Mouse (Mus musculus) heart, embryonic 14.5 days (tissue): Measurements from ENCODE around the gene Vamp9. TPM values are rescaled to one million over a fixed set of nuclear protein-coding genes. Genes with fewer than 3 reads are reported as not detected.

Experiments used
- ATAC-seq: fragments of 200-750 bp; cut with Nextera tagmentation; 2 replicates; pipeline ENCODE4 v1.8.0; 2017; ENCODE audit warnings: low read depth, moderate TSS enrichment; ENCODE audit not compliant: insufficient number of reproducible peaks, insufficient read depth, low FRiP score
- H3K27ac ChIP-seq, 2 experiments: fragments of 200-500 bp in 1 of 2; fragments of 300-500 bp in 1 of 2; sonication (generic) in 1 of 2; replicated peaks in 1 of 2; 2 replicates each; pipeline ENCODE4 v1.5.1; 2012 to 2014; ENCODE audit warnings: low read depth in 2 of 2, low read length in 2 of 2, control low read depth in 1 of 2, mild to moderate bottlenecking in 1 of 2, mixed read lengths in 1 of 2; ENCODE audit not compliant: control insufficient read depth in 1 of 2, insufficient read depth in 1 of 2
- H3K27me3 ChIP-seq: fragments of 300-500 bp; sonication (generic); 2 replicates; pipeline ENCODE4 v1.6.1; 2014; ENCODE audit warnings: mild to moderate bottlenecking, low read length, control low read depth; ENCODE audit not compliant: control insufficient read depth, insufficient read depth
- H3K36me3 ChIP-seq: fragments of 300-500 bp; sonication (generic); 2 replicates; pipeline ENCODE4 v1.6.1; 2014; ENCODE audit warnings: mild to moderate bottlenecking, control low read depth, low read length, mixed read lengths; ENCODE audit not compliant: control insufficient read depth, insufficient read depth
- H3K4me1 ChIP-seq, 2 experiments: fragments of 200-500 bp in 1 of 2; fragments of 300-500 bp in 1 of 2; sonication (generic) in 1 of 2; 2 replicates each; pipeline ENCODE4 v1.6.1; 2012 to 2014; ENCODE audit warnings: low read length in 2 of 2, control low read depth in 1 of 2, mixed read lengths in 1 of 2; ENCODE audit not compliant: control insufficient read depth in 2 of 2, insufficient read depth in 2 of 2
- H3K4me2 ChIP-seq: fragments of 300-500 bp; sonication (generic); 2 replicates; pipeline ENCODE4 v1.6.1; 2014; ENCODE audit warnings: mild to moderate bottlenecking, low read length
- H3K4me3 ChIP-seq, 2 experiments: fragments of 200-500 bp in 1 of 2; fragments of 300-500 bp in 1 of 2; sonication (generic) in 1 of 2; 2 replicates each; pipeline ENCODE4 v1.5.1; 2012 to 2014; ENCODE audit warnings: low read length in 2 of 2, mild to moderate bottlenecking in 2 of 2, control low read depth in 1 of 2, low read depth in 1 of 2, moderate library complexity in 1 of 2; ENCODE audit not compliant: control insufficient read depth in 1 of 2, insufficient read depth in 1 of 2
- H3K9ac ChIP-seq: fragments of 300-500 bp; sonication (generic); 2 replicates; pipeline ENCODE4 v1.6.1; 2014; ENCODE audit warnings: mild to moderate bottlenecking, low read length
- H3K9me3 ChIP-seq: fragments of 300-500 bp; sonication (generic); 2 replicates; pipeline ENCODE4 v1.6.1; 2016; ENCODE audit warnings: low read length, control low read depth; ENCODE audit not compliant: control insufficient read depth
- WGBS: fragments of 180-500 bp; shearing (Covaris S2); extraction: QIAGEN DNeasy Blood & Tissue Kit; methylation state at CpG from one replicate; pipeline ENCODE4 v1.1.7; 2014; 5-methylcytosine and 5-hydroxymethylcytosine counted together
- polyA plus RNA-seq: library from polyadenylated mRNA; unstranded; fragments of >200 nt; fragmentation: Nextera tagmentation; extraction: Ambion mirVana; gene quantifications from 2 replicates; pipeline ENCODE4 v1.2.1, GENCODE M21; 2014

Gene Vamp9
- polyA plus RNA-seq, 1 experiment from 2014 or later, result 0.96 TPM

- 76% methylated on average over 9 of the region's 9 CpGs for WGBS
- no peak overlapping the region for H3K4me2 ChIP-seq
- no peak overlapping the region for H3K4me3 ChIP-seq
- H3K4me1 ChIP-seq, result no peaks in the 10 kb centered on the region
- H3K9me3 ChIP-seq, result no peaks in the 10 kb centered on the region
- no peak overlapping the region for H3K9ac ChIP-seq
- no peaks in the 10 kb centered on the region for H3K36me3 ChIP-seq
- H3K27ac ChIP-seq, result no peak overlapping the region
- no peak for ATAC-seq
- no peaks in the 10 kb centered on the region for H3K27me3 ChIP-seq
Observed at GRCm38 (mm10) chr5:99868923-99869322, 37.1 kb upstream of the Vamp9 start.

DNA sequence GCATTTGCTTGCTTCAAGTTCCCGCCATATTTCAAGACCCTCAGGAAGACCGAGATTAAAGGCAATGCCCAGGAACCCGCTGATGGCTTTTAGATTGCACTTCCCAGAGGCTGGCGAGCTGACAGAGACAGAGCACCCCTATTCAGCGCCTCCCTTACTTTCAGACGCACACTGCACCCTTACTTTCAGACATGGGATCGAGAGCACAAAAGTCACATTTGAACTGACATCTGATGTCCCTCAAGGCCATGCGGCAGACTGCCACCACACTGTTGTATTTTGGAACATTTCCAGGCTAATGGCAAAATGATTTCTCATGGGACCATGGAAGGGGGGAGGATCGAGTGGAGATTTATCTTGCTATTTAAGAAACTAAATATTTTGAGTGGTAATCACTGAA is 28.5 kb upstream of the Vamp9 start:
- Histone ChIP-seq H3K36me3 (no peaks in the 10 kb centered on the region), H3K4me1 (peaks cover 0 to 3% of the 10 kb centered on the region in 2 experiments; a peak in 1 of 4 replicates), H3K27ac (no peak overlapping the region), H3K4me3 (no peak overlapping the region), H3K27me3 (no peaks in the 10 kb centered on the region), H3K4me2 (no peak overlapping the region), H3K9me3 (0 out of 2 replicates have a peak, but pooled peaks cover 4% of the 10 kb centered on the region), H3K9ac (no peak overlapping the region)
- ATAC-seq, result no peak
- WGBS, result 66% methylated on average over 9 of the region's 9 CpGs

- no peaks in the 10 kb centered on the region for H3K36me3 ChIP-seq
- no peak overlapping the region for H3K4me3 ChIP-seq
- H3K27me3 ChIP-seq, result no peaks in the 10 kb centered on the region
- WGBS, result 81% methylated on average over 3 of the region's 3 CpGs
- no peak for ATAC-seq
- H3K9ac ChIP-seq, result no peak overlapping the region
- no peak overlapping the region for H3K4me2 ChIP-seq
- no peaks in the 10 kb centered on the region; a peak in 1 of 4 replicates for H3K4me1 ChIP-seq
- no peak overlapping the region for H3K27ac ChIP-seq
- H3K9me3 ChIP-seq, result 0 out of 2 replicates have a peak, but pooled peaks cover 3% of the 10 kb centered on the region
Observed at GRCm38 (mm10) chr5:99882441-99882840, 23.6 kb upstream of the Vamp9 start.

DNA sequence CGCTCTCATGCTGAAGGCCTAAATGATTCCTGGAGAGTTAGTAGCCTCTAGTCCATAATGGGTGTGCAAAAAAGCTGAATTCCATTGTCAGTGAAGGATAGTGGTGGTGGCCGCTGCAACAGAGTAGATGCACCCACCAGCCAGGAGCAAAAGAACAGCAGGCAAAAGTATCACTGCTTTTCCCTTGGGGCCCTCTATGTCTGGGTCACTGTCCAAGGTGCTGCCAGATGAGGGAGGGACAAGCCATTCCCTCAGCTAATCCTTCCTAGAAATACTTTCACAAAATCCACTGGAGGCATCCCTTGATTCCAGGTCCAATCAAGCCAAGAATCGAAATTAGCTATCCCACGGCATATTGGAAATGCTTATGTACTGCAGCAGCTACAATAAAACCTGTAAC is 22.0 kb upstream of the Vamp9 start:
- Histone ChIP-seq H3K9me3 (0 out of 2 replicates have a peak, but pooled peaks cover 3% of the 10 kb centered on the region), H3K4me2 (no peak overlapping the region), H3K27me3 (no peaks in the 10 kb centered on the region), H3K27ac (no peak overlapping the region), H3K4me1 (no peaks in the 10 kb centered on the region), H3K9ac (no peak overlapping the region), H3K4me3 (no peak overlapping the region), H3K36me3 (no peaks in the 10 kb centered on the region)
- 87% methylated on average over 4 of the region's 4 CpGs for WGBS
- ATAC-seq, result no peak

DNA sequence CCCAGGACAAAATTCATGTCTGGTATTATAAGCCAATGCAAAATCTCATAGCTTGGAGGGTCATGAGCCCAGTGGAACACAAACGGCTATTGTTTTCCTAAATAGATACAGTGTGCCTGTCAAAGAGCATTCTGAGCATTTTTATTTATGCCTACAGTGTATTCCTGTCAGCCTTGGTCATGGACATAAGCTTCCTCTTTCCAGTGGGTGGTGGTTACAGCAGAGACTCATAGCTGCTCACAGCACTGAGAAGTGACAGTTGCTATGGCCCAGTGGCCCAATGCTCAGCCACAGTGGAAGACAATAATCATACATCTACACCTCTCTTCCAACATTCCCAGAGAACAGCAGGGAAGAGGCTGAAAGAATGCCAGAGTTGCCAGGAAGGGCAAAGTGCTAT is 18.9 kb upstream of the Vamp9 start:
- H3K27ac ChIP-seq, result no peak overlapping the region
- no peak overlapping the region for H3K4me3 ChIP-seq
- H3K9me3 ChIP-seq, result 0 out of 2 replicates have a peak, but pooled peaks cover 3% of the 10 kb centered on the region
- H3K27me3 ChIP-seq, result no peaks in the 10 kb centered on the region
- H3K9ac ChIP-seq, result no peak overlapping the region
- H3K36me3 ChIP-seq, result no peaks in the 10 kb centered on the region
- H3K4me1 ChIP-seq, result no peaks in the 10 kb centered on the region
- H3K4me2 ChIP-seq, result no peak overlapping the region
- no peak for ATAC-seq
- WGBS, result 69% methylated on average over 1 of the region's 1 CpGs

- Histone ChIP-seq H3K9me3 (no peaks in the 10 kb centered on the region), H3K9ac (no peak overlapping the region), H3K4me1 (no peaks in the 10 kb centered on the region), H3K27ac (no peak overlapping the region), H3K4me3 (no peak overlapping the region), H3K27me3 (no peaks in the 10 kb centered on the region), H3K4me2 (no peak overlapping the region), H3K36me3 (no peaks in the 10 kb centered on the region)
- WGBS, result 47% methylated on average over 12 of the region's 12 CpGs
- no peak for ATAC-seq
Observed at GRCm38 (mm10) chr5:99891516-99892441, 14.3 kb upstream of the Vamp9 start.

- no peak overlapping the region for H3K4me3 ChIP-seq
- H3K36me3 ChIP-seq, result no peaks in the 10 kb centered on the region
- H3K4me1 ChIP-seq, result peaks cover 0 to 2% of the 10 kb centered on the region in 2 experiments; a peak in 1 of 4 replicates
- no peak overlapping the region for H3K9ac ChIP-seq
- 14% methylated on average over 6 of the region's 6 CpGs for WGBS
- ATAC-seq, result no peak
- H3K27ac ChIP-seq, result no peak overlapping the region
- no peaks in the 10 kb centered on the region for H3K27me3 ChIP-seq
- no peak overlapping the region for H3K4me2 ChIP-seq
- no peaks in the 10 kb centered on the region for H3K9me3 ChIP-seq
Observed at GRCm38 (mm10) chr5:99900041-99900440, 6.0 kb upstream of the Vamp9 start.
